Comparison of ENCODE assay signal across 8 mouse cellular contexts in the genomic region with DNA sequence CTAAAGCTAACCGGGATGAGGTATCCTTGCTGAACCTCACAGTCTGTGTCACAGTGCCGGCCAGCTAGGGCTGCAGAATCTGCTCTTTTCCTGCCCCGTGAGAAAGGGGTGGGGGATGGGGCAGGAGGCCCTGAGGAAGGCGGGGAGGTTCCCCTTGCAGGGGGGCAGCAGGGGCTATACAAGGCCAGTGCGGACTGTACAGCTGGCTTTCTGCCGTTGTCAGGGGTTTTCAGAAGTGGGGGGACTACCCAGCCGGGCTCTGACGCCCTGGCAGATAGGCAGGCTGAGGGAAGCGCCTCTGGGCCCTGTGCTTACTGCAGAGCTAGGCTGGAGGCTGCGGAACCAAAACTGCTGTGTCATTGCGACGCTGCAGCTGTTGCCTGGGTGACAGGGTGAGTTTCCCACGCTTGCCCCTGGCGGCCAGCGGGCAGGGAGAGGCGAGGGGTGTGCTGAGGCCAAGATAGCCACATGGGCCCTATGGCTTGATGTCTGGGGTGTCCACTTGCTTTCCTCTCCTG.
DNase-seq lines count a peak whose midpoint lies in the region; ATAC-seq and TF ChIP-seq lines count a peak whose summit lies in the region.

No protein-coding gene starts in this region.

- no peak for TF ChIP-seq POLR2A in heart, adult 2 months (IDR thresholded peaks at IDR 0.05; ENCODE audit: insufficient read depth, low read depth, low read length)
- TF ChIP-seq POLR2A in small intestine, adult 2 months (IDR thresholded peaks at IDR 0.05; ENCODE audit: low read depth, low read length): no peak

- DNase-seq in CD4-positive, CD25-positive, alpha-beta regulatory T cell, adult 2 months (ENCODE audit: low read depth, low spot score): peak; percentile 30
- DNase-seq in embryonic facial prominence, embryonic 14.5 days (ENCODE audit: low spot score): peak; percentile 89
- peak; percentile 88 to 91 for DNase-seq in heart, adult 2 months
- DNase-seq in kidney, adult 8-10 months: peak; percentile 83 to 84

- peak; percentile 71; the same call in 1 of the 2 replicates for TF ChIP-seq EP300 in heart, adult 2 months (IDR thresholded peaks at IDR 0.05; ENCODE audit: insufficient read depth, low read depth, low read length)

- intact Hi-C loops in heart, adult 2 months (cut with DNase I): no loop called here

- peak overlapping the region; percentile 78 for H3K27ac ChIP-seq in embryonic facial prominence, embryonic 14.5 days (replicated peaks; ENCODE audit: low read depth, low read length)
- peak overlapping the region; percentile 40 for H3K27ac ChIP-seq in heart, adult 2 months
- H3K27ac ChIP-seq in limb, embryonic 12.5 days: peak overlapping the region; percentile 64
- H3K27ac ChIP-seq in midbrain, embryonic 13.5 days: peak overlapping the region; percentile 35
- H3K27ac ChIP-seq in small intestine, adult 2 months (ENCODE audit: insufficient read depth, low read depth, low read length): peak overlapping the region; percentile 20

- peaks cover 52% of the 10 kb centered on the region for H3K36me3 ChIP-seq in embryonic facial prominence, embryonic 14.5 days (ENCODE audit: control insufficient read depth, insufficient read depth, low read length)
- peaks cover 5% of the 10 kb centered on the region; the same call in 1 of the 2 replicates for H3K36me3 ChIP-seq in heart, adult 2 months (ENCODE audit: control insufficient read depth, insufficient read depth, low read length)
- H3K36me3 ChIP-seq in limb, embryonic 12.5 days: peaks cover 65% of the 10 kb centered on the region
- no peaks in the 10 kb centered on the region; the same call in 1 of the 2 replicates for H3K36me3 ChIP-seq in midbrain, embryonic 13.5 days
- peaks cover 47% of the 10 kb centered on the region for H3K36me3 ChIP-seq in small intestine, adult 2 months (ENCODE audit: control insufficient read depth, insufficient read depth, low read length)

- peak overlapping the region; percentile 3; the same call in 1 of the 2 replicates for H3K4me2 ChIP-seq in embryonic facial prominence, embryonic 14.5 days (ENCODE audit: low read depth, low read length)
- peak overlapping the region; percentile 27 for H3K4me2 ChIP-seq in limb, embryonic 12.5 days
- peak overlapping the region; percentile 35 for H3K4me2 ChIP-seq in midbrain, embryonic 13.5 days (replicated peaks)

- no peaks in the 10 kb centered on the region for H3K27me3 ChIP-seq in embryonic facial prominence, embryonic 14.5 days (replicated peaks; ENCODE audit: control insufficient read depth, insufficient read depth, low read length)
- H3K27me3 ChIP-seq in heart, adult 2 months (ENCODE audit: control insufficient read depth, insufficient read depth, low read length): no peaks in the 10 kb centered on the region
- no peaks in the 10 kb centered on the region for H3K27me3 ChIP-seq in limb, embryonic 12.5 days
- no peaks in the 10 kb centered on the region for H3K27me3 ChIP-seq in midbrain, embryonic 13.5 days
- H3K27me3 ChIP-seq in small intestine, adult 2 months (ENCODE audit: control insufficient read depth, insufficient read depth, low read length): no peaks in the 10 kb centered on the region

- H3K4me3 ChIP-seq in embryonic facial prominence, embryonic 14.5 days (ENCODE audit: low read depth, low read length): no peak overlapping the region
- no peak overlapping the region for H3K4me3 ChIP-seq in heart, adult 2 months
- H3K4me3 ChIP-seq in limb, embryonic 12.5 days (replicated peaks): 0 out of 2 replicates have a peak overlapping the region, but pooled peaks have one; percentile 6
- no peak overlapping the region for H3K4me3 ChIP-seq in midbrain, embryonic 13.5 days (replicated peaks)
- H3K4me3 ChIP-seq in small intestine, adult 2 months (ENCODE audit: low read depth, low read length): no peak overlapping the region

- no peak for ATAC-seq in CD4-positive, CD25-positive, alpha-beta regulatory T cell, adult 4 months
- ATAC-seq in embryonic facial prominence, embryonic 14.5 days (ENCODE audit: low read depth): peak; percentile 74
- ATAC-seq in limb, embryonic 12.5 days (ENCODE audit: insufficient number of reproducible peaks, insufficient read depth, low FRiP score, low TSS enrichment, low read depth): peak; percentile 40
- peak; percentile 83 for ATAC-seq in midbrain, embryonic 13.5 days

- peaks cover 2% of the 10 kb centered on the region; the same call in 1 of the 2 replicates for H3K79me2 ChIP-seq in heart, adult 2 months (replicated peaks; ENCODE audit: control insufficient read depth, insufficient read depth, low read length)

- H3K4me1 ChIP-seq in embryonic facial prominence, embryonic 14.5 days (ENCODE audit: control insufficient read depth, insufficient read depth, low read length): peaks cover 36% of the 10 kb centered on the region
- H3K4me1 ChIP-seq in heart, adult 2 months (ENCODE audit: control insufficient read depth, insufficient read depth, low read length): peaks cover 32% of the 10 kb centered on the region
- H3K4me1 ChIP-seq in limb, embryonic 12.5 days (replicated peaks): peaks cover 54% of the 10 kb centered on the region
- H3K4me1 ChIP-seq in midbrain, embryonic 13.5 days (replicated peaks): peaks cover 31% of the 10 kb centered on the region
- peaks cover 5% of the 10 kb centered on the region for H3K4me1 ChIP-seq in small intestine, adult 2 months (ENCODE audit: control insufficient read depth, insufficient read depth, insufficient read length, low read length)

- H3K9ac ChIP-seq in embryonic facial prominence, embryonic 14.5 days (ENCODE audit: low read depth, low read length): peak overlapping the region; percentile 47
- 0 out of 2 replicates have a peak overlapping the region, but pooled peaks have one; percentile 7 for H3K9ac ChIP-seq in heart, adult 2 months (ENCODE audit: low read depth, low read length)
- peak overlapping the region; percentile 44; the same call in 1 of the 2 replicates for H3K9ac ChIP-seq in limb, embryonic 12.5 days (replicated peaks)
- H3K9ac ChIP-seq in midbrain, embryonic 13.5 days (replicated peaks): peak overlapping the region; percentile 24

- peak; percentile 65 for TF ChIP-seq CTCF in heart, adult 2 months (IDR thresholded peaks at IDR 0.05)
- no peak for TF ChIP-seq CTCF in small intestine, adult 2 months (IDR thresholded peaks at IDR 0.05; ENCODE audit: extremely low read depth, insufficient read length, insufficient replicate concordance, low read depth, low read length)

- whole genome bisulfite sequencing in embryonic facial prominence, embryonic 14.5 days: 10% methylated on average over 16 of the region's 16 CpGs
- WGBS in heart, adult 2 months: 13% methylated on average over 16 of the region's 16 CpGs
- WGBS in limb, embryonic 12.5 days: 7% methylated on average over 16 of the region's 16 CpGs
- WGBS in midbrain, embryonic 13.5 days: 0% methylated on average over 16 of the region's 16 CpGs
- WGBS in small intestine, adult 2 months: 48% methylated on average over 16 of the region's 16 CpGs

- H3K9me3 ChIP-seq in embryonic facial prominence, embryonic 14.5 days (ENCODE audit: control insufficient read depth, low read length): no peaks in the 10 kb centered on the region
- no peaks in the 10 kb centered on the region for H3K9me3 ChIP-seq in limb, embryonic 12.5 days
- no peaks in the 10 kb centered on the region for H3K9me3 ChIP-seq in midbrain, embryonic 13.5 days

Comparison
In these comparisons a context has a peak if more than half of its experiments do, and no peak if none do; other contexts are left out.
1. DNase-seq: peak in every context shown above with its lines; median percentile 90 in heart, adult 2 months; 89 in embryonic facial prominence, embryonic 14.5 days; 84 in kidney, adult 8-10 months; 30 in CD4-positive, CD25-positive, alpha-beta regulatory T cell, adult 2 months.
2. H3K27ac ChIP-seq: peak in every context shown above with its lines; median percentile 78 in embryonic facial prominence, embryonic 14.5 days; 64 in limb, embryonic 12.5 days; 40 in heart, adult 2 months; 35 in midbrain, embryonic 13.5 days; 20 in small intestine, adult 2 months.